Mouse (Mus musculus) small intestine, adult 10 weeks (tissue): ENCODE results near the gene Gm10295. TPM values are rescaled to one million over a fixed set of nuclear protein-coding genes. Genes with fewer than 3 reads are reported as not detected.

Source experiments
- polyA plus RNA-seq: library from polyadenylated mRNA; stranded (reverse); fragments of 350-450 nt; fragmentation: Illumina TruSeq; extraction: RNeasy Lipid Tissue Mini Kit (QIAGEN cat#74804); gene quantifications from one replicate; pipeline ENCODE4 v1.2.3, GENCODE M21; 2014; ENCODE audit warnings: low replicate concordance

Gm10295 gene
- not detected for polyA plus RNA-seq

DNA sequence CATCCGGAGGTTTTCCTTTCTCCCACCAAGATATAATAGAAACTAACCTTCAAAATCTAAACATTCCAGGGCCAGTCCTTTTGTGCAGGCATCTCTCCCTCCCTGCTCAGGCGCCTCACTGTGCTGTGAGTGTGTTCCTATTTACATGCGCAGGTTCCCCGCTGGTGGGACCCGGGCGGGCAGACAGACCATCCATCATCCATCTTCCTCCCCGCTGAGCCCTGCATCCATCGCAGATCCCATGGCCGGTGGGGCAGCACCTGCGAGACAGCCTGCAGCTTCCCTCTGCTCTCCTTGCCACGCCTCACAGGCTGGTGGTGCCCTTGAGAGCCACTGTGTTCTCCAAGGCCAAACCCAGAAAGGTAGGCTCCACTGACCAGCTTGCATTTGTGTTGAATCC, at the start of gene Gm10295:
Gene Gm10295, minus strand, starts transcription at position 122 of the 400 bp plus-strand sequence.

